Mouse (Mus musculus): ENCODE measurements around the gene Zfp748. TPM values are rescaled to one million over a fixed set of nuclear protein-coding genes. Genes with fewer than 3 reads are reported as not detected.
A peak's percentile ranks its signal among the peaks of the same experiment; 100 is the strongest.

Gene Zfp748
- polyA plus RNA-seq, 2 experiments, result 2.0 to 5.1 TPM

GRCm38 (mm10) chr13:67527049-67527730 is 26.4 kb downstream of the Zfp748 start:
- no peak overlapping the region for H3K27ac ChIP-seq
- no peaks in the 10 kb centered on the region for H3K9me3 ChIP-seq (ENCODE audit: control insufficient read depth, low read length)
- H3K4me1 ChIP-seq (replicated peaks; ENCODE audit: control insufficient read depth in 2 of 2, insufficient read depth in 2 of 2, low read length in 1 of 2), result peaks cover 8 to 11% of the 10 kb centered on the region in 2 experiments
- no peak overlapping the region for H3K4me3 ChIP-seq (ENCODE audit: insufficient read depth in 1 of 2, low read depth in 2 of 2, low read length in 2 of 2)
- ATAC-seq (ENCODE audit: insufficient read depth), result no peak
- no peak for DNase-seq (ENCODE audit: low read depth in 3 of 3, low spot score in 3 of 3)
- WGBS (ENCODE audit: insufficient replicate concordance), result 46% methylated on average over 3 of the region's 3 CpGs
- H3K4me2 ChIP-seq (ENCODE audit: low read depth), result no peak overlapping the region
- no peak overlapping the region for H3K9ac ChIP-seq (replicated peaks)
- H3K27me3 ChIP-seq (ENCODE audit: control insufficient read depth, insufficient read depth, low read length), result no peaks in the 10 kb centered on the region
- TF ChIP-seq EP300 (IDR thresholded peaks at IDR 0.05; ENCODE audit: low read depth), result no peak
- TF ChIP-seq CTCF (IDR thresholded peaks at IDR 0.05; ENCODE audit: low read depth), result no peak
- H3K36me3 ChIP-seq (replicated peaks; ENCODE audit: control insufficient read depth, insufficient read depth, low read depth), result no peaks in the 10 kb centered on the region

GRCm38 (mm10) chr13:67525753-67526410 is 27.7 kb downstream of the Zfp748 start, which contains the start of the genes Gm26965 and Zfp87:
Gene Gm26965, minus strand, starts transcription at chr13:67526151.
Gene Zfp87, minus strand, starts transcription at chr13:67526177.
- TF ChIP-seq CTCF (IDR thresholded peaks at IDR 0.05; ENCODE audit: low read depth) (peak; percentile 31; the same call in 1 of the 2 replicates), EP300 (IDR thresholded peaks at IDR 0.05; ENCODE audit: low read depth) (no peak)
- peak; percentile 83 to 90 (median 86) for DNase-seq (ENCODE audit: low read depth in 3 of 3, low spot score in 3 of 3)
- under 1% methylated on average over 27 of the region's 27 CpGs for WGBS (ENCODE audit: insufficient replicate concordance)
- no peaks in the 10 kb centered on the region for H3K27me3 ChIP-seq (ENCODE audit: control insufficient read depth, insufficient read depth, low read length)
- H3K4me1 ChIP-seq (replicated peaks; ENCODE audit: control insufficient read depth in 2 of 2, insufficient read depth in 2 of 2, low read length in 1 of 2), result peaks cover 8 to 11% of the 10 kb centered on the region in 2 experiments
- H3K4me2 ChIP-seq (ENCODE audit: low read depth), result peak within 1 kb of the TSS; percentile 87
- H3K4me3 ChIP-seq (ENCODE audit: insufficient read depth in 1 of 2, low read depth in 2 of 2, low read length in 2 of 2), result peak within 1 kb of the TSS; percentile 94 to 97
- H3K36me3 ChIP-seq (replicated peaks; ENCODE audit: control insufficient read depth, insufficient read depth, low read depth), result no peaks in the 10 kb centered on the region
- H3K9ac ChIP-seq (replicated peaks), result peak within 1 kb of the TSS; percentile 86
- H3K27ac ChIP-seq, result peak within 1 kb of the TSS; percentile 49
- peak; percentile 99 for ATAC-seq (ENCODE audit: insufficient read depth)
- no peaks in the 10 kb centered on the region for H3K9me3 ChIP-seq (ENCODE audit: control insufficient read depth, low read length)

- ATAC-seq (ENCODE audit: insufficient read depth) (no peak), DNase-seq (ENCODE audit: low read depth in 3 of 3, low spot score in 3 of 3) (no peak)
- Histone ChIP-seq H3K27ac (no peak overlapping the region), H3K9ac (replicated peaks) (no peak overlapping the region), H3K4me1 (replicated peaks; ENCODE audit: control insufficient read depth in 2 of 2, insufficient read depth in 2 of 2, low read length in 1 of 2) (no peaks in the 10 kb centered on the region; a peak in 1 of 4 replicates), H3K27me3 (ENCODE audit: control insufficient read depth, insufficient read depth, low read length) (no peaks in the 10 kb centered on the region), H3K9me3 (ENCODE audit: control insufficient read depth, low read length) (no peaks in the 10 kb centered on the region), H3K36me3 (replicated peaks; ENCODE audit: control insufficient read depth, insufficient read depth, low read depth) (no peaks in the 10 kb centered on the region), H3K4me2 (ENCODE audit: low read depth) (peak overlapping the region; percentile 80), H3K4me3 (ENCODE audit: insufficient read depth in 1 of 2, low read depth in 2 of 2, low read length in 2 of 2) (no peak overlapping the region)
- no peak for TF ChIP-seq CTCF (IDR thresholded peaks at IDR 0.05; ENCODE audit: low read depth)
- no peak for TF ChIP-seq EP300 (IDR thresholded peaks at IDR 0.05; ENCODE audit: low read depth)
- WGBS (ENCODE audit: insufficient replicate concordance), result 74% methylated on average over 1 of the region's 1 CpGs
Measured at GRCm38 (mm10) chr13:67500908-67501307, 52.7 kb downstream of the Zfp748 start.

- WGBS (ENCODE audit: insufficient replicate concordance), result 1% methylated on average over 22 of the region's 22 CpGs
- H3K9ac ChIP-seq (replicated peaks), result peak within 1 kb of the TSS; percentile 72
- ATAC-seq (ENCODE audit: insufficient read depth), result peak; percentile 91
- TF ChIP-seq EP300 (IDR thresholded peaks at IDR 0.05; ENCODE audit: low read depth), result no peak
- TF ChIP-seq CTCF (IDR thresholded peaks at IDR 0.05; ENCODE audit: low read depth), result no peak
- no peaks in the 10 kb centered on the region for H3K27me3 ChIP-seq (ENCODE audit: control insufficient read depth, insufficient read depth, low read length)
- peak; percentile 65 to 75 (median 72) for DNase-seq (ENCODE audit: low read depth in 3 of 3, low spot score in 3 of 3)
- peak within 1 kb of the TSS; percentile 80 for H3K4me2 ChIP-seq (ENCODE audit: low read depth)
- no peak within 1 kb of the TSS for H3K27ac ChIP-seq
- no peaks in the 10 kb centered on the region for H3K9me3 ChIP-seq (ENCODE audit: control insufficient read depth, low read length)
- H3K4me3 ChIP-seq (ENCODE audit: insufficient read depth in 1 of 2, low read depth in 2 of 2, low read length in 2 of 2), result peak within 1 kb of the TSS; percentile 69 to 93
- H3K36me3 ChIP-seq (replicated peaks; ENCODE audit: control insufficient read depth, insufficient read depth, low read depth), result no peaks in the 10 kb centered on the region
- H3K4me1 ChIP-seq (replicated peaks; ENCODE audit: control insufficient read depth in 2 of 2, insufficient read depth in 2 of 2, low read length in 1 of 2), result no peaks in the 10 kb centered on the region; a peak in 1 of 4 replicates
Measured at GRCm38 (mm10) chr13:67500084-67500719, 53.4 kb downstream of the Zfp748 start, which contains the start of gene Zfp58. Gene Zfp58, minus strand, starts transcription at chr13:67500555.

Measured in liver, embryonic 14.5 days (tissue).